Mouse (Mus musculus) kidney, adult 18-20 months (tissue): ENCODE measurements around the gene Wdr74.

ENCODE experiments used
- DNase-seq: peaks from one replicate; pipeline ENCODE4 v3.0.0; 2021

Gene Wdr74

GRCm38 (mm10) chr19:8735389-8736159 is at the start of gene Wdr74:
Gene Wdr74 (plus strand): TSS chr19:8735827.
- DNase-seq: peak; percentile 96

GRCm38 (mm10) chr19:8691871-8692539 is 43.6 kb upstream of the Wdr74 start:
- DNase-seq: no peak

GRCm38 (mm10) chr19:8692740-8693139 is 42.9 kb upstream of the Wdr74 start:
- no peak for DNase-seq

GRCm38 (mm10) chr19:8695330-8695729 is 40.3 kb upstream of the Wdr74 start:
- peak; percentile 75 for DNase-seq

- DNase-seq: no peak
These were observed 36.0 kb upstream of the Wdr74 start for GRCm38 (mm10) chr19:8699652-8700051.

GRCm38 (mm10) chr19:8702458-8702857 is 33.2 kb upstream of the Wdr74 start:
- peak; percentile 51 for DNase-seq

- DNase-seq: no peak
These were observed 32.1 kb upstream of the Wdr74 start for GRCm38 (mm10) chr19:8703571-8703970.

GRCm38 (mm10) chr19:8705026-8705708 is 30.5 kb upstream of the Wdr74 start:
- DNase-seq: no peak

- no peak for DNase-seq
These were observed 29.4 kb upstream of the Wdr74 start for GRCm38 (mm10) chr19:8706132-8706667.

GRCm38 (mm10) chr19:8706930-8707329 is 28.7 kb upstream of the Wdr74 start:
- no peak for DNase-seq

- no peak for DNase-seq
These were observed 26.7 kb upstream of the Wdr74 start for GRCm38 (mm10) chr19:8708954-8709353.

GRCm38 (mm10) chr19:8710057-8710456 is 25.6 kb upstream of the Wdr74 start:
- no peak for DNase-seq

- DNase-seq: no peak
These were observed 24.1 kb upstream of the Wdr74 start for GRCm38 (mm10) chr19:8711506-8711905.

- DNase-seq: no peak
These were observed 23.4 kb upstream of the Wdr74 start for GRCm38 (mm10) chr19:8711949-8712869.

- DNase-seq: peak; percentile 76
These were observed 22.7 kb upstream of the Wdr74 start for GRCm38 (mm10) chr19:8712870-8713305.

GRCm38 (mm10) chr19:8713306-8713996 is 22.2 kb upstream of the Wdr74 start:
- DNase-seq: peak; percentile 96

GRCm38 (mm10) chr19:8713997-8714652 is 21.5 kb upstream of the Wdr74 start:
- no peak for DNase-seq

- DNase-seq: no peak
These were observed 20.8 kb upstream of the Wdr74 start for GRCm38 (mm10) chr19:8714653-8715481.

- no peak for DNase-seq
These were observed 19.5 kb upstream of the Wdr74 start for GRCm38 (mm10) chr19:8715868-8716766.
